Mouse (Mus musculus): ENCODE measurements around the gene Rnf4. TPM values are rescaled to one million over a fixed set of nuclear protein-coding genes. Genes with fewer than 3 reads are reported as not detected.

Gene Rnf4
- polyA plus RNA-seq, 1 experiment: 80.0 TPM

- Histone ChIP-seq H3K27ac (ENCODE audit: insufficient read depth, low read length) (no peak overlapping the region), H3K4me3 (replicated peaks; ENCODE audit: insufficient read depth, low read depth, low read length) (no peak overlapping the region), H3K27me3 (ENCODE audit: control insufficient read depth, insufficient read depth, low read length) (no peaks in the 10 kb centered on the region), H3K4me1 (ENCODE audit: control insufficient read depth, insufficient read depth, low read length) (peaks cover 11% of the 10 kb centered on the region)
- no peak for DNase-seq
- no peak for TF ChIP-seq CTCF (IDR thresholded peaks at IDR 0.05; ENCODE audit: borderline replicate concordance, insufficient read depth, low read depth, low read length)
- TF ChIP-seq POLR2A (IDR thresholded peaks at IDR 0.05; ENCODE audit: borderline replicate concordance, insufficient read depth, low read length): no peak
- 45% methylated on average over 2 of the region's 2 CpGs for WGBS
Observed at GRCm38 (mm10) chr5:34294696-34295095, 41.4 kb upstream of the Rnf4 start.

- 79% methylated on average over 2 of the region's 2 CpGs for WGBS
- Histone ChIP-seq H3K27me3 (ENCODE audit: control insufficient read depth, insufficient read depth, low read length) (no peaks in the 10 kb centered on the region), H3K4me3 (replicated peaks; ENCODE audit: insufficient read depth, low read depth, low read length) (no peak overlapping the region), H3K4me1 (ENCODE audit: control insufficient read depth, insufficient read depth, low read length) (peaks cover 11% of the 10 kb centered on the region), H3K27ac (ENCODE audit: insufficient read depth, low read length) (no peak overlapping the region)
- DNase-seq: no peak
- TF ChIP-seq POLR2A (IDR thresholded peaks at IDR 0.05; ENCODE audit: borderline replicate concordance, insufficient read depth, low read length): no peak
- TF ChIP-seq CTCF (IDR thresholded peaks at IDR 0.05; ENCODE audit: borderline replicate concordance, insufficient read depth, low read depth, low read length): no peak
Observed at GRCm38 (mm10) chr5:34295141-34295540, 40.9 kb upstream of the Rnf4 start.

- no peak for DNase-seq
- Histone ChIP-seq H3K27me3 (ENCODE audit: control insufficient read depth, insufficient read depth, low read length) (no peaks in the 10 kb centered on the region), H3K27ac (ENCODE audit: insufficient read depth, low read length) (no peak overlapping the region), H3K4me3 (replicated peaks; ENCODE audit: insufficient read depth, low read depth, low read length) (no peak overlapping the region), H3K4me1 (ENCODE audit: control insufficient read depth, insufficient read depth, low read length) (peaks cover 11% of the 10 kb centered on the region)
- WGBS: 70% methylated on average over 4 of the region's 4 CpGs
- no peak for TF ChIP-seq POLR2A (IDR thresholded peaks at IDR 0.05; ENCODE audit: borderline replicate concordance, insufficient read depth, low read length)
- no peak for TF ChIP-seq CTCF (IDR thresholded peaks at IDR 0.05; ENCODE audit: borderline replicate concordance, insufficient read depth, low read depth, low read length)
Observed at GRCm38 (mm10) chr5:34298061-34298460, 38.0 kb upstream of the Rnf4 start.

- Histone ChIP-seq H3K4me1 (ENCODE audit: control insufficient read depth, insufficient read depth, low read length) (peaks cover 11% of the 10 kb centered on the region), H3K4me3 (replicated peaks; ENCODE audit: insufficient read depth, low read depth, low read length) (no peak overlapping the region), H3K27me3 (ENCODE audit: control insufficient read depth, insufficient read depth, low read length) (no peaks in the 10 kb centered on the region), H3K27ac (ENCODE audit: insufficient read depth, low read length) (no peak overlapping the region)
- DNase-seq: peak; percentile 33 to 47
- TF ChIP-seq CTCF (IDR thresholded peaks at IDR 0.05; ENCODE audit: borderline replicate concordance, insufficient read depth, low read depth, low read length) (no peak), POLR2A (IDR thresholded peaks at IDR 0.05; ENCODE audit: borderline replicate concordance, insufficient read depth, low read length) (no peak)
- WGBS: 31% methylated on average over 10 of the region's 10 CpGs
Observed at GRCm38 (mm10) chr5:34298937-34299535, 37.1 kb upstream of the Rnf4 start.

GRCm38 (mm10) chr5:34302377-34302776 lies 33.7 kb upstream of the Rnf4 start:
- Histone ChIP-seq H3K27me3 (ENCODE audit: control insufficient read depth, insufficient read depth, low read length) (no peaks in the 10 kb centered on the region), H3K4me1 (ENCODE audit: control insufficient read depth, insufficient read depth, low read length) (peaks cover 11% of the 10 kb centered on the region), H3K4me3 (replicated peaks; ENCODE audit: insufficient read depth, low read depth, low read length) (no peak overlapping the region), H3K27ac (ENCODE audit: insufficient read depth, low read length) (no peak overlapping the region)
- no peak for DNase-seq
- WGBS: 43% methylated on average over 7 of the region's 7 CpGs
- TF ChIP-seq CTCF (IDR thresholded peaks at IDR 0.05; ENCODE audit: borderline replicate concordance, insufficient read depth, low read depth, low read length) (no peak), POLR2A (IDR thresholded peaks at IDR 0.05; ENCODE audit: borderline replicate concordance, insufficient read depth, low read length) (no peak)

GRCm38 (mm10) chr5:34309016-34309415 lies 27.1 kb upstream of the Rnf4 start:
- DNase-seq: no peak
- Histone ChIP-seq H3K27ac (ENCODE audit: insufficient read depth, low read length) (no peak overlapping the region), H3K4me1 (ENCODE audit: control insufficient read depth, insufficient read depth, low read length) (no peaks in the 10 kb centered on the region), H3K4me3 (replicated peaks; ENCODE audit: insufficient read depth, low read depth, low read length) (no peak overlapping the region), H3K27me3 (ENCODE audit: control insufficient read depth, insufficient read depth, low read length) (no peaks in the 10 kb centered on the region)
- TF ChIP-seq POLR2A (IDR thresholded peaks at IDR 0.05; ENCODE audit: borderline replicate concordance, insufficient read depth, low read length) (no peak), CTCF (IDR thresholded peaks at IDR 0.05; ENCODE audit: borderline replicate concordance, insufficient read depth, low read depth, low read length) (no peak)
- 47% methylated on average over 3 of the region's 3 CpGs for WGBS

GRCm38 (mm10) chr5:34319491-34320034 lies 16.5 kb upstream of the Rnf4 start:
- 63% methylated on average over 2 of the region's 2 CpGs for WGBS
- Histone ChIP-seq H3K4me3 (replicated peaks; ENCODE audit: insufficient read depth, low read depth, low read length) (no peak overlapping the region), H3K27me3 (ENCODE audit: control insufficient read depth, insufficient read depth, low read length) (no peaks in the 10 kb centered on the region), H3K27ac (ENCODE audit: insufficient read depth, low read length) (no peak overlapping the region), H3K4me1 (ENCODE audit: control insufficient read depth, insufficient read depth, low read length) (no peaks in the 10 kb centered on the region)
- TF ChIP-seq POLR2A (IDR thresholded peaks at IDR 0.05; ENCODE audit: borderline replicate concordance, insufficient read depth, low read length): no peak
- no peak for TF ChIP-seq CTCF (IDR thresholded peaks at IDR 0.05; ENCODE audit: borderline replicate concordance, insufficient read depth, low read depth, low read length)
- no peak for DNase-seq

- H3K27me3 ChIP-seq (ENCODE audit: control insufficient read depth, insufficient read depth, low read length): no peaks in the 10 kb centered on the region
- H3K4me1 ChIP-seq (ENCODE audit: control insufficient read depth, insufficient read depth, low read length): no peaks in the 10 kb centered on the region
- no peak overlapping the region for H3K27ac ChIP-seq (ENCODE audit: insufficient read depth, low read length)
- no peak for DNase-seq
- no peak overlapping the region for H3K4me3 ChIP-seq (replicated peaks; ENCODE audit: insufficient read depth, low read depth, low read length)
- 87% methylated on average over 4 of the region's 4 CpGs for WGBS
- TF ChIP-seq CTCF (IDR thresholded peaks at IDR 0.05; ENCODE audit: borderline replicate concordance, insufficient read depth, low read depth, low read length) (no peak), POLR2A (IDR thresholded peaks at IDR 0.05; ENCODE audit: borderline replicate concordance, insufficient read depth, low read length) (no peak)
Observed at GRCm38 (mm10) chr5:34321236-34321635, 14.9 kb upstream of the Rnf4 start.
